Mouse (Mus musculus): ENCODE results near the gene Defb9. TPM values are rescaled to one million over a fixed set of nuclear protein-coding genes. Genes with fewer than 3 reads are reported as not detected.

Gene Defb9
- polyA plus RNA-seq, 1 experiment from 2014 or later: not detected

Other genes with a start within 250 kb of the Defb9 start
- gene Defa17, start 229.6 kb downstream of the Defb9 start, polyA plus RNA-seq (2014; fragmentation: Nextera tagmentation; extraction: Ambion mirVana): not detected in 2 replicates
- not detected in 2 replicates for gene Defa34, start 219.6 kb downstream of the Defb9 start, polyA plus RNA-seq (2014; fragmentation: Nextera tagmentation; extraction: Ambion mirVana)
- not detected in 2 replicates for gene AY761184, start 181.8 kb downstream of the Defb9 start, polyA plus RNA-seq (2014; fragmentation: Nextera tagmentation; extraction: Ambion mirVana)
- not detected in 2 replicates for gene Defa24, start 150.9 kb downstream of the Defb9 start, polyA plus RNA-seq (2014; fragmentation: Nextera tagmentation; extraction: Ambion mirVana)
- gene Defb50, start 61.9 kb downstream of the Defb9 start, polyA plus RNA-seq (2014; fragmentation: Nextera tagmentation; extraction: Ambion mirVana): not detected in 2 replicates
- 1.1 TPM in 1 of 2 replicates, not detected in the other for gene Defb2, start 45.5 kb downstream of the Defb9 start, polyA plus RNA-seq (2014; fragmentation: Nextera tagmentation; extraction: Ambion mirVana)
- gene Defb10, start 26.5 kb downstream of the Defb9 start, polyA plus RNA-seq (2014; fragmentation: Nextera tagmentation; extraction: Ambion mirVana): not detected in 2 replicates
- not detected in 2 replicates for gene Defb11, start 21.0 kb upstream of the Defb9 start, polyA plus RNA-seq (2014; fragmentation: Nextera tagmentation; extraction: Ambion mirVana)
- not detected in 2 replicates for gene Defb15, start 47.3 kb upstream of the Defb9 start, polyA plus RNA-seq (2014; fragmentation: Nextera tagmentation; extraction: Ambion mirVana)
- gene Defb35, start 52.9 kb upstream of the Defb9 start, polyA plus RNA-seq (2014; fragmentation: Nextera tagmentation; extraction: Ambion mirVana): not detected in 2 replicates
- not detected in 2 replicates for gene Defb13, start 61.3 kb upstream of the Defb9 start, polyA plus RNA-seq (2014; fragmentation: Nextera tagmentation; extraction: Ambion mirVana)
- gene Fam90a1a, start 73.3 kb upstream of the Defb9 start, polyA plus RNA-seq (2014; fragmentation: Nextera tagmentation; extraction: Ambion mirVana): not detected in 2 replicates
- gene Ccdc70, start 84.4 kb upstream of the Defb9 start, polyA plus RNA-seq (2014; fragmentation: Nextera tagmentation; extraction: Ambion mirVana): not detected in 2 replicates
- gene Atp7b, start 174.9 kb upstream of the Defb9 start, polyA plus RNA-seq (2014; fragmentation: Nextera tagmentation; extraction: Ambion mirVana): 8.1 and 10.0 TPM in 2 replicates
- 37.0 and 40.3 TPM in 2 replicates for gene Alg11, start 175.3 kb upstream of the Defb9 start, polyA plus RNA-seq (2014; fragmentation: Nextera tagmentation; extraction: Ambion mirVana)
- 0.32 TPM in 2 replicates for gene Nek5, start 239.6 kb upstream of the Defb9 start, polyA plus RNA-seq (2014; fragmentation: Nextera tagmentation; extraction: Ambion mirVana)

Data from stomach, embryonic 14.5 days (tissue).